ENCODE assay signal across 8 mouse cellular contexts in genomic region chr10:126930270-126931121, GRCm38 (mm10). TPM values are rescaled to one million over a fixed set of nuclear protein-coding genes. Genes with fewer than 3 reads are reported as not detected.
DNase-seq lines count a peak whose midpoint lies in the region; ATAC-seq and TF ChIP-seq lines count a peak whose summit lies in the region.

No protein-coding gene starts in this region.

- peak; percentile 26 for ATAC-seq in forebrain, embryonic 15.5 days (replicated peaks)
- ATAC-seq in midbrain, embryonic 14.5 days (ENCODE audit: low FRiP score, low TSS enrichment) = no peak

- peak overlapping the region; percentile 41; the same call in 1 of the 2 replicates for H3K27ac ChIP-seq in spleen, adult 2 months (ENCODE audit: insufficient read depth, low read length)
- peak overlapping the region; percentile 90 for H3K27ac ChIP-seq in forebrain, embryonic 15.5 days (replicated peaks)
- peak overlapping the region; percentile 52 for H3K27ac ChIP-seq in midbrain, embryonic 14.5 days (replicated peaks; ENCODE audit: low read depth, low read length)

- 77% methylated on average over 15 of the region's 15 CpGs for WGBS in spleen, adult 2 months
- WGBS in forebrain, embryonic 15.5 days = 13% methylated on average over 15 of the region's 15 CpGs
- 20% methylated on average over 15 of the region's 15 CpGs for WGBS in midbrain, embryonic 14.5 days

- no peaks in the 10 kb centered on the region; the same call in 1 of the 2 replicates for H3K4me1 ChIP-seq in spleen, adult 2 months (ENCODE audit: control insufficient read depth, insufficient read depth, insufficient read length)
- peaks cover 60% of the 10 kb centered on the region for H3K4me1 ChIP-seq in forebrain, embryonic 15.5 days
- H3K4me1 ChIP-seq in midbrain, embryonic 14.5 days (ENCODE audit: control insufficient read depth, insufficient read depth, low read length) = peaks cover 28% of the 10 kb centered on the region

- no peak overlapping the region for H3K4me3 ChIP-seq in spleen, adult 2 months (ENCODE audit: extremely low read depth, insufficient read depth, insufficient read length)
- H3K4me3 ChIP-seq in forebrain, embryonic 15.5 days = no peak overlapping the region
- no peak overlapping the region for H3K4me3 ChIP-seq in midbrain, embryonic 14.5 days (replicated peaks; ENCODE audit: low read depth, low read length)

- DNase-seq in spleen, adult 2 months (ENCODE audit: low read depth in 1 of 2, low spot score in 2 of 2) = no peak
- DNase-seq in spleen, adult 12 weeks (ENCODE audit: low spot score) = no peak
- peak; percentile 22 for DNase-seq in kidney, postnatal 14 days
- peak; percentile 64 for DNase-seq in midbrain, embryonic 14.5 days
- no peak for DNase-seq in frontal cortex, postnatal 14 days (ENCODE audit: low spot score in 2 of 2)
- no peak for DNase-seq in cerebellum, adult 11 months
- DNase-seq in natural killer cell, adult 2 months (ENCODE audit: low spot score in 2 of 2) = no peak

- H3K36me3 ChIP-seq in spleen, adult 2 months (ENCODE audit: control insufficient read depth, insufficient read depth, low read length) = no peaks in the 10 kb centered on the region
- no peaks in the 10 kb centered on the region for H3K36me3 ChIP-seq in forebrain, embryonic 15.5 days
- no peaks in the 10 kb centered on the region for H3K36me3 ChIP-seq in midbrain, embryonic 14.5 days (ENCODE audit: control insufficient read depth, insufficient read depth, low read length)

- peaks cover 7% of the 10 kb centered on the region; the same call in 1 of the 2 replicates for H3K27me3 ChIP-seq in spleen, adult 2 months (ENCODE audit: control insufficient read depth, insufficient read depth, low read length)
- H3K27me3 ChIP-seq in forebrain, embryonic 15.5 days = no peaks in the 10 kb centered on the region
- no peaks in the 10 kb centered on the region for H3K27me3 ChIP-seq in midbrain, embryonic 14.5 days (ENCODE audit: control insufficient read depth, insufficient read depth, low read length)

- H3K9ac ChIP-seq in forebrain, embryonic 15.5 days (replicated peaks) = peak overlapping the region; percentile 42
- peak overlapping the region; percentile 38 for H3K9ac ChIP-seq in midbrain, embryonic 14.5 days (replicated peaks; ENCODE audit: low read length)

- no peak for TF ChIP-seq CTCF in spleen, adult 2 months (IDR thresholded peaks at IDR 0.05; ENCODE audit: extremely low read depth, insufficient read depth, insufficient read length, insufficient replicate concordance)

- no peaks in the 10 kb centered on the region for H3K9me3 ChIP-seq in forebrain, embryonic 15.5 days
- H3K9me3 ChIP-seq in midbrain, embryonic 14.5 days (ENCODE audit: control insufficient read depth, low read length) = no peaks in the 10 kb centered on the region

- no peak for TF ChIP-seq POLR2A in spleen, adult 2 months (IDR thresholded peaks at IDR 0.05; ENCODE audit: low read depth, low read length)

- H3K4me2 ChIP-seq in forebrain, embryonic 15.5 days (replicated peaks) = peak overlapping the region; percentile 14; the same call in 1 of the 2 replicates
- H3K4me2 ChIP-seq in midbrain, embryonic 14.5 days (ENCODE audit: low read length) = 0 out of 2 replicates have a peak overlapping the region, but pooled peaks have one; percentile 7

RNA-seq across cellular contexts. Expression of gene Atp23, which starts 29.3 kb away (rescaled TPM):
- polyA plus RNA-seq in spleen, adult 2 months (2012; rRNA removed) = 6.6 and 6.8 TPM in 2 replicates
- polyA plus RNA-seq in forebrain, embryonic 15.5 days (2015; fragmentation: Nextera tagmentation; extraction: Ambion mirVana) = 9.2 and 11.9 TPM in 2 replicates
- 13.6 and 14.1 TPM in 2 replicates for polyA plus RNA-seq in midbrain, embryonic 14.5 days (2014; fragmentation: Nextera tagmentation; extraction: Ambion mirVana)

RNA-seq across cellular contexts. Expression of gene Ctdsp2, which starts 48.0 kb away (rescaled TPM):
- 61.4 and 67.3 TPM in 2 replicates for polyA plus RNA-seq in spleen, adult 2 months (2012; rRNA removed)
- 26.0 and 26.9 TPM in 2 replicates for polyA plus RNA-seq in forebrain, embryonic 15.5 days (2015; fragmentation: Nextera tagmentation; extraction: Ambion mirVana)
- polyA plus RNA-seq in midbrain, embryonic 14.5 days (2014; fragmentation: Nextera tagmentation; extraction: Ambion mirVana) = 19.1 and 26.2 TPM in 2 replicates

Comparison
In these comparisons a context has a peak if more than half of its experiments do, and no peak if none do; other contexts are left out.
1. DNase-seq: peak in kidney, postnatal 14 days (single experiment) and midbrain, embryonic 14.5 days (single experiment); none in spleen, adult 2 months (0 of 2), spleen, adult 12 weeks (single experiment), frontal cortex, postnatal 14 days (0 of 2), cerebellum, adult 11 months (single experiment) and natural killer cell, adult 2 months (0 of 2).
2. Peak in every context shown above with its lines, with median percentiles within 50 percentile points of each other: H3K27ac ChIP-seq.